Mouse (Mus musculus) layer of hippocampus, adult 11-12 months (tissue): ENCODE measurements around the gene Dbf4.

Source experiments
- DNase-seq: peaks from one replicate; pipeline ENCODE4 v3.0.0; 2022; ENCODE audit warnings: low spot score

The Dbf4 gene

GRCm38 (mm10) chr5:8366771-8367613 is 55.5 kb downstream of the Dbf4 start:
- DNase-seq: peak; percentile 43

GRCm38 (mm10) chr5:8362361-8362760 is 60.2 kb downstream of the Dbf4 start:
- DNase-seq: peak; percentile 37

GRCm38 (mm10) chr5:8357677-8358076 is 64.8 kb downstream of the Dbf4 start:
- DNase-seq: no peak

GRCm38 (mm10) chr5:8356885-8357651 is 65.4 kb downstream of the Dbf4 start:
- DNase-seq: no peak

GRCm38 (mm10) chr5:8356326-8356725 is 66.2 kb downstream of the Dbf4 start:
- DNase-seq: no peak

GRCm38 (mm10) chr5:8349557-8349956 is 73.0 kb downstream of the Dbf4 start:
- DNase-seq: no peak
